Mouse (Mus musculus): Measurements from ENCODE around the gene Mb. TPM values are rescaled to one million over a fixed set of nuclear protein-coding genes. Genes with fewer than 3 reads are reported as not detected.

Mb gene
- polyA plus RNA-seq, 1 experiment from 2014 or later, result 2.2 TPM

- ATAC-seq (ENCODE audit: insufficient number of reproducible peaks, low FRiP score, low TSS enrichment, low read depth) (no peak), DNase-seq (ENCODE audit: low spot score) (no peak)
- no peak overlapping the region for H3K9ac ChIP-seq (ENCODE audit: low read length)
- H3K4me1 ChIP-seq (ENCODE audit: control insufficient read depth, insufficient read depth, low read length), result peaks cover 3% of the 10 kb centered on the region; the same call in 1 of the 2 replicates
- no peaks in the 10 kb centered on the region for H3K9me3 ChIP-seq (ENCODE audit: control insufficient read depth, low read length)
- H3K27ac ChIP-seq (replicated peaks; ENCODE audit: low read depth, low read length), result no peak overlapping the region
- H3K27me3 ChIP-seq (ENCODE audit: control insufficient read depth, insufficient read depth, low read length), result no peaks in the 10 kb centered on the region
- H3K36me3 ChIP-seq (ENCODE audit: control insufficient read depth, insufficient read depth, low read length), result no peaks in the 10 kb centered on the region
- no peak overlapping the region for H3K4me3 ChIP-seq (ENCODE audit: low read depth, low read length)
- 40% methylated on average over 3 of the region's 3 CpGs for WGBS
- no peak overlapping the region for H3K4me2 ChIP-seq (ENCODE audit: low read depth, severe bottlenecking)
Measured at GRCm38 (mm10) chr15:77031271-77031670, 19.2 kb downstream of the Mb start.

- peak; percentile 69 for ATAC-seq (ENCODE audit: insufficient number of reproducible peaks, low FRiP score, low TSS enrichment, low read depth)
- DNase-seq (ENCODE audit: low spot score), result peak; percentile 87
- Histone ChIP-seq H3K9me3 (ENCODE audit: control insufficient read depth, low read length) (no peaks in the 10 kb centered on the region), H3K4me1 (ENCODE audit: control insufficient read depth, insufficient read depth, low read length) (peaks cover 3% of the 10 kb centered on the region; the same call in 1 of the 2 replicates), H3K9ac (ENCODE audit: low read length) (peak overlapping the region; percentile 40), H3K4me3 (ENCODE audit: low read depth, low read length) (no peak overlapping the region), H3K36me3 (ENCODE audit: control insufficient read depth, insufficient read depth, low read length) (no peaks in the 10 kb centered on the region), H3K27ac (replicated peaks; ENCODE audit: low read depth, low read length) (no peak overlapping the region; the same call in 1 of the 2 replicates), H3K27me3 (ENCODE audit: control insufficient read depth, insufficient read depth, low read length) (no peaks in the 10 kb centered on the region), H3K4me2 (ENCODE audit: low read depth, severe bottlenecking) (no peak overlapping the region; the same call in 1 of the 2 replicates)
- WGBS, result 25% methylated on average over 7 of the region's 7 CpGs
Measured at GRCm38 (mm10) chr15:77029331-77029991, 21.0 kb downstream of the Mb start.

- H3K27ac ChIP-seq (replicated peaks; ENCODE audit: low read depth, low read length), result no peak overlapping the region
- 83% methylated on average over 6 of the region's 6 CpGs for WGBS
- ATAC-seq (ENCODE audit: insufficient number of reproducible peaks, low FRiP score, low TSS enrichment, low read depth), result no peak
- no peaks in the 10 kb centered on the region for H3K27me3 ChIP-seq (ENCODE audit: control insufficient read depth, insufficient read depth, low read length)
- no peak overlapping the region for H3K4me2 ChIP-seq (ENCODE audit: low read depth, severe bottlenecking)
- DNase-seq (ENCODE audit: low spot score), result no peak
- H3K4me3 ChIP-seq (ENCODE audit: low read depth, low read length), result no peak overlapping the region
- H3K36me3 ChIP-seq (ENCODE audit: control insufficient read depth, insufficient read depth, low read length), result no peaks in the 10 kb centered on the region
- no peaks in the 10 kb centered on the region for H3K9me3 ChIP-seq (ENCODE audit: control insufficient read depth, low read length)
- H3K4me1 ChIP-seq (ENCODE audit: control insufficient read depth, insufficient read depth, low read length), result peaks cover 3% of the 10 kb centered on the region; the same call in 1 of the 2 replicates
- no peak overlapping the region for H3K9ac ChIP-seq (ENCODE audit: low read length)
Measured at GRCm38 (mm10) chr15:77027675-77028074, 22.8 kb downstream of the Mb start.

- Histone ChIP-seq H3K4me2 (ENCODE audit: low read depth, severe bottlenecking) (no peak overlapping the region), H3K36me3 (ENCODE audit: control insufficient read depth, insufficient read depth, low read length) (no peaks in the 10 kb centered on the region), H3K4me3 (ENCODE audit: low read depth, low read length) (no peak overlapping the region), H3K9ac (ENCODE audit: low read length) (no peak overlapping the region), H3K9me3 (ENCODE audit: control insufficient read depth, low read length) (no peaks in the 10 kb centered on the region), H3K27me3 (ENCODE audit: control insufficient read depth, insufficient read depth, low read length) (no peaks in the 10 kb centered on the region), H3K4me1 (ENCODE audit: control insufficient read depth, insufficient read depth, low read length) (peaks cover 3% of the 10 kb centered on the region; the same call in 1 of the 2 replicates), H3K27ac (replicated peaks; ENCODE audit: low read depth, low read length) (no peak overlapping the region)
- DNase-seq (ENCODE audit: low spot score), result no peak
- no peak for ATAC-seq (ENCODE audit: insufficient number of reproducible peaks, low FRiP score, low TSS enrichment, low read depth)
- 93% methylated on average over 3 of the region's 3 CpGs for WGBS
Measured at GRCm38 (mm10) chr15:77027117-77027516, 23.4 kb downstream of the Mb start.

GRCm38 (mm10) chr15:77025884-77026583 lies 24.4 kb downstream of the Mb start:
- Histone ChIP-seq H3K4me1 (ENCODE audit: control insufficient read depth, insufficient read depth, low read length) (peaks cover 3% of the 10 kb centered on the region; the same call in 1 of the 2 replicates), H3K9me3 (ENCODE audit: control insufficient read depth, low read length) (no peaks in the 10 kb centered on the region), H3K27me3 (ENCODE audit: control insufficient read depth, insufficient read depth, low read length) (no peaks in the 10 kb centered on the region), H3K27ac (replicated peaks; ENCODE audit: low read depth, low read length) (no peak overlapping the region), H3K9ac (ENCODE audit: low read length) (no peak overlapping the region), H3K36me3 (ENCODE audit: control insufficient read depth, insufficient read depth, low read length) (no peaks in the 10 kb centered on the region), H3K4me3 (ENCODE audit: low read depth, low read length) (no peak overlapping the region), H3K4me2 (ENCODE audit: low read depth, severe bottlenecking) (no peak overlapping the region)
- no peak for ATAC-seq (ENCODE audit: insufficient number of reproducible peaks, low FRiP score, low TSS enrichment, low read depth)
- no peak for DNase-seq (ENCODE audit: low spot score)
- WGBS, result 89% methylated on average over 5 of the region's 5 CpGs

GRCm38 (mm10) chr15:77022401-77022957 lies 28.0 kb downstream of the Mb start:
- Histone ChIP-seq H3K4me2 (ENCODE audit: low read depth, severe bottlenecking) (no peak overlapping the region), H3K9ac (ENCODE audit: low read length) (no peak overlapping the region), H3K27me3 (ENCODE audit: control insufficient read depth, insufficient read depth, low read length) (no peaks in the 10 kb centered on the region), H3K4me3 (ENCODE audit: low read depth, low read length) (no peak overlapping the region), H3K27ac (replicated peaks; ENCODE audit: low read depth, low read length) (no peak overlapping the region), H3K4me1 (ENCODE audit: control insufficient read depth, insufficient read depth, low read length) (no peaks in the 10 kb centered on the region), H3K9me3 (ENCODE audit: control insufficient read depth, low read length) (no peaks in the 10 kb centered on the region), H3K36me3 (ENCODE audit: control insufficient read depth, insufficient read depth, low read length) (no peaks in the 10 kb centered on the region)
- ATAC-seq (ENCODE audit: insufficient number of reproducible peaks, low FRiP score, low TSS enrichment, low read depth) (no peak), DNase-seq (ENCODE audit: low spot score) (no peak)
- WGBS, result 77% methylated on average over 5 of the region's 5 CpGs

- Histone ChIP-seq H3K27ac (replicated peaks; ENCODE audit: low read depth, low read length) (no peak overlapping the region), H3K9me3 (ENCODE audit: control insufficient read depth, low read length) (no peaks in the 10 kb centered on the region), H3K4me3 (ENCODE audit: low read depth, low read length) (no peak overlapping the region), H3K27me3 (ENCODE audit: control insufficient read depth, insufficient read depth, low read length) (no peaks in the 10 kb centered on the region), H3K4me2 (ENCODE audit: low read depth, severe bottlenecking) (no peak overlapping the region), H3K36me3 (ENCODE audit: control insufficient read depth, insufficient read depth, low read length) (no peaks in the 10 kb centered on the region), H3K9ac (ENCODE audit: low read length) (no peak overlapping the region), H3K4me1 (ENCODE audit: control insufficient read depth, insufficient read depth, low read length) (no peaks in the 10 kb centered on the region)
- ATAC-seq (ENCODE audit: insufficient number of reproducible peaks, low FRiP score, low TSS enrichment, low read depth) (no peak), DNase-seq (ENCODE audit: low spot score) (no peak)
- WGBS, result 83% methylated on average over 4 of the region's 4 CpGs
Measured at GRCm38 (mm10) chr15:77021851-77022250, 28.6 kb downstream of the Mb start.

GRCm38 (mm10) chr15:77021056-77021455 lies 29.4 kb downstream of the Mb start:
- WGBS, result 91% methylated on average over 3 of the region's 3 CpGs

More at GRCm38 (mm10) chr15:77021056-77021455, 29.4 kb downstream of the Mb start:
- no peaks in the 10 kb centered on the region for H3K27me3 ChIP-seq (ENCODE audit: control insufficient read depth, insufficient read depth, low read length)
- no peaks in the 10 kb centered on the region for H3K9me3 ChIP-seq (ENCODE audit: control insufficient read depth, low read length)
- no peak overlapping the region for H3K4me2 ChIP-seq (ENCODE audit: low read depth, severe bottlenecking)
- H3K4me1 ChIP-seq (ENCODE audit: control insufficient read depth, insufficient read depth, low read length), result no peaks in the 10 kb centered on the region
- DNase-seq (ENCODE audit: low spot score) (no peak), ATAC-seq (ENCODE audit: insufficient number of reproducible peaks, low FRiP score, low TSS enrichment, low read depth) (no peak)
- no peaks in the 10 kb centered on the region for H3K36me3 ChIP-seq (ENCODE audit: control insufficient read depth, insufficient read depth, low read length)
- H3K9ac ChIP-seq (ENCODE audit: low read length), result no peak overlapping the region
- no peak overlapping the region for H3K27ac ChIP-seq (replicated peaks; ENCODE audit: low read depth, low read length)
- no peak overlapping the region for H3K4me3 ChIP-seq (ENCODE audit: low read depth, low read length)

Data from limb, embryonic 11.5 days (tissue).